Mouse (Mus musculus): ENCODE data around the gene Hist1h2br.
"Not testable (repeated sequence)": the region's sequence is repeated elsewhere in the genome, so short reads cannot be mapped to it uniquely, and the experiment has no call there.

The Hist1h2br gene

DNA sequence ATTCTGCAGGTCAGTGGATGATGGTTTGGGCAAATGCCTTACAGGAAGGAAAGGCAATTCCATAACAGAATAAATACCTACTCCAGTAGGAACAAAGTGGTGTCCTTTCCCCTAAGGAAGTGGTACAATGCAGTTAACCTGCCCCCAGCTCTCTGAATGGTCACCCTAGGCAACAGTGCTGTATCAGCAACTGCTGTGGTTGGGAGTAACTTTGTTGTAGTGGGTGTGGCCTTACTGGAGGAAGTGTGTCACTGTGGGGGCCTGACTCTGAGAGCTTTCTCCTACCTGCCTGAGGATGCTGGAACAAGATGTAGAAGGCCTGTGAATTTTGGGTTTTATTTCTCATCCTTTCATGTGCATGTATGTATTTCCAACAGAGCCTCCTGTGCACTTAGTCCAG lies 12.8 kb downstream of the Hist1h2br start:
- DNase-seq (ENCODE audit: low spot score in 2 of 2), result not testable (repeated sequence)

DNA sequence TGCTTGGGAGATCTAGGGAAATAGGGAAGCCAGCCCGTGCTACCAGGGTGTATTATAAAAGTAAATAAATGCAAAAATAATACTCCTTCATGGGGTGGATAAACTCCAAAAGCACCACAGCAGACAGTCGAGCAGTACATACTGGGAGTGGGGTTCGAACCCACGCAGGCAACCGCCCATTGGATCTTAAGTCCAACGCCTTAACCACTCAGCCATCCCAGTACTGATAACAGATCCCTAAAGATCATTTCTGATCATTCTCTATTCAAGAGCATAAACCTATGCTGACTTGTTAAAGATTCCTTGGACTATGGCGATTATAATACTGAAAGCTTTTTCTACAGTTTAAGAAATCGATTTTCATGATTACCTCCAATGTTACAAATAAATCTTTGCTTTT lies 14.3 kb downstream of the Hist1h2br start:
- DNase-seq (ENCODE audit: low spot score in 2 of 2), result no peak

GRCm38 (mm10) chr13:21850696-21851095 lies 17.2 kb downstream of the Hist1h2br start:
- not testable (repeated sequence) for DNase-seq (ENCODE audit: low spot score in 2 of 2)

DNA sequence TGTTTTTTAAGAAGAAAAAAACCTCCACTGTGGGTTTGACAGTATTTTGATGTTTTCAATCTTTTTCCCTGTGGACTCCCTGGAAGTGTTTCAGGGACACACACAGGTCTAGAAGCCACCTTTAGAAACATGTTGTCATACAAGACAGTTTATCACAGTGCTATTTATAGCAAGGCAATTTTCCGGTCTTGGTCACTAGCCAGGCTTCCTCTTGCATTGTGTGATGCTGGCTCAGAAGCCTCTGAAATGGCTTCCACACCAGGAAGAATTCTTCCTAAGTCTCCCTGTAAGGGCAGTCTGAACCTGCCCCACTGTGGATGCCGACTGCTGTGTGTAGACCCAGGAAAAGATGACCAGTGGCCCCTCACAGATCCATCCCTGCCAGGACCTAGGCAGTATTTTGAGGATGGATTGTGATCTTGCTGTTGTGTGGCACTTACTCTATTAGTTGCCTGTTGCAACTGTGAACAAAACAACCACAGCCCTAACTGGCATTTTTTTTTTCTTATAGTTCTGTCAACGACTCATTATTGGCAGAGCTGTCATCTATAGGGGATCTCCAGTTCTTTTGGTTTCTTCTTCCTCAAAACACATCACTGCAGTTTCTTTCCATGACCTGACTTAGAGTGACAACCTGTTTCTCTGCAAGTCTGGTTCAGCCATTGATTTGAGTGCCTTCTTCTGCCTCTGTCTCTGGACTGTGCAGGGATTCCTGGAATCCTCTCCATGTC lies 18.8 kb downstream of the Hist1h2br start:
- DNase-seq (ENCODE audit: low spot score in 2 of 2), result no peak

DNA sequence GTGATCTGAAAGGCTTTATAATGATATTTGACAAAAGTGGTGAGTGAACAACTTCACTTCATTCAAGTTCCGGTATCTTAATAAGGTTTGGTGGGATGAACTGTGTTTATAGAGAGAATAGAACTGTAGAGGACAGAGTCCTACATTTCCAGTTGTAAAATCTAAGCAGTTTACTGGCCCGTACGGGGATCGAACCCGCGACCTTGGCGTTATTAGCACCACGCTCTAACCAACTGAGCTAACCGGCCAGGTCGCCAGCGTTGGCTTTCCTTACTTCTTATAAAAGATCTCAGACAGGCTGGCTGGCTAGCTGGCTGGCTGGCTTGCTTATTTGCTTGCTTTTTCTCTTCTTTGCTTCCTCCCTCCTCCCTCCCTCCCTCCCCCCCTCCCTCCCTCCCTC lies 21.6 kb downstream of the Hist1h2br start:
- DNase-seq (ENCODE audit: low spot score in 2 of 2), result peak; percentile 82 to 83

DNA sequence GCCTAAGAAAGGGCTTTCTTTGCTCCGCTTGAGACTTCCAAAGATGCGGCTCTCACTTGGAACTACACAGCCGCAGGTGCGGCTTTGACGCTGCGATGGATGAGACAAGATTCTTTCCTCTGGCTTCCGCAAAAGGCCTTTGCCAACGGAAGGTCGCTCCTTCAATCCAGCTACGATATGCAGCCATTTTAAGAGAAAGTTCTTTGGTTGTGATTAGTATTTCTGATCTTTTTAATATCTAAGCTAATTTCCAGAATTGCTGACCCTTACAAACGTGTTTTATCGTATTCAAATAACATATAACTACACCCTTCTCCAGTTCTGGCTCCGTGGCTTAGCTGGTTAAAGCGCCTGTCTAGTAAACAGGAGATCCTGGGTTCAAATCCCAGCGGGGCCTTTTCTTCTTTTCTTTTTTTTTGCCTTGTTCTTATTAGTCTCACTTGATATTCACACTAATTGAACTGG lies 22.2 kb downstream of the Hist1h2br start:
- peak; percentile 13 to 36 for DNase-seq (ENCODE audit: low spot score in 2 of 2)

GRCm38 (mm10) chr13:21861608-21862007 lies 28.1 kb downstream of the Hist1h2br start:
- no peak for DNase-seq (ENCODE audit: low spot score in 2 of 2)

- DNase-seq (ENCODE audit: low spot score in 2 of 2), result not testable (repeated sequence)
Observed at GRCm38 (mm10) chr13:21865503-21865902, 32.0 kb downstream of the Hist1h2br start.

DNA sequence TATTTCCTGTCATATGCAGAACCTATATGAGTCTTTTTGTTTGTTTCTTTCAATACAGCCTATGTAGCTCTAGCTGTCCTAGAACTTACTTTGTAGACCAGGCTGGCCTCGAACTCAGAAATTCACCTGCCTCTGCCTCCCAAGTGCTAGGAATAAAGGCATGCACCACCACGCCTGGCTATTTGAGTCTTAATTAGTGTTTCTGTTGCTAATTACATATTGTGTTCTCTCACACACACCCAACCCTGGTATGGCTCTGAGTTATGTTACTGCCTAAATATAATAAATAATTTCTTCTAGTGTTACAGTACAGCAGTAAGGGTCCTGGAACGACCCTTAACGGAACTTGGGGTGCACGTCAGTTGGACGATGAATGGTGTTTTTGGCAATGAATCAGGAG lies 47.2 kb downstream of the Hist1h2br start:
- DNase-seq (ENCODE audit: low spot score in 2 of 2), result no peak

- DNase-seq (ENCODE audit: low spot score in 2 of 2), result peak; percentile 24 to 39
Observed at GRCm38 (mm10) chr13:21881878-21882669, 48.5 kb downstream of the Hist1h2br start.

DNA sequence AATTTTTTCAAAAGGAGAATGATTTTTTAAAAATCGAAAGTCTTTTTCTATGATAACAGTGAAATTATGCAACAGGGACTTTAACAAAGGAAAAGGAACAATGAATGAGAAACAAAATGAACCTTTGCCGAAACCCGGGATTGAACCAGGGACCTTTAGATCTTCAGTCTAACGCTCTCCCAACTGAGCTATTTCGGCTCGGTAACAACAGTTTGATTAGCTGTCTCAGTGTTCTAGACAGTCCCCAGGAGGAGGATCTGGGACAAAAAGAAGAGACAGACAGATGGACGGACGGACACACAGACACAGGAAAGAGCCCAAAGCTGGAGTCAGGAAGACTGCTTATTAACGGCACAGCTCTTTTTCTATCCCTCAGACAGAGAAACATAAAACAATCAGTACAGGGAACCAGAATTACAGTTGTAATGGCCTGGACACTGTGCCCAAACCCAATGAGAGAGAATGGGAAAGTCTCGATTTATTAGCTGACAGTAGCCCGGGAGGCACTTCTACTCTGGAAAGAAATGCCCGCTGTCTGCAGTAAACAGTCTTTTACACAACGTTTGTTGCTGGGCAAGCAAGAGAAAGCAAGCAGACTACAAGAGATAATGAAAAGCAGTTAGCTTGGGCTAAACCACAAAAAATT lies 49.3 kb downstream of the Hist1h2br start:
- DNase-seq (ENCODE audit: low spot score in 2 of 2), result peak; percentile 18 to 36

- DNase-seq (ENCODE audit: low spot score in 2 of 2), result no peak
Observed at GRCm38 (mm10) chr13:21883407-21883806, 49.9 kb downstream of the Hist1h2br start.

DNA sequence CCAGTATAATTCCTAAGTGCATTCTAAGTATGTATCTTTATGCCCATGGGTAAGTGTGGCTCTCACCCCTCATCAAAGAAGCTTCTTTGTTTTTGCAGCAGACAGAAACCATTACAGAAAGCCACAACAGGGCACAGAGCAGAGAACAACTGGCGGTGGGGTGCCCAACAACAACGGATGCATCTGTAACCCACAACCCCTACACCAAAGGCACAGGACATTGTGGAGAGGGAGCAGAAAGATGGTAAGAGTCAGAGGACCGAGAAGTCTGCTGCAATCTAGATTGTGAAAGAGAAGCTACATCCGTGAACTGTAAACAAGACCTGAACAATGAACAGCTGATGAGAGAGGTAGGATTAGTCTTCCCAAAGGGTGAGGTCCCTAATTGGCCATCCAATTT lies 51.0 kb downstream of the Hist1h2br start:
- no peak for DNase-seq (ENCODE audit: low spot score in 2 of 2)

Data from right cerebral cortex, postnatal 36 days (tissue).